Mouse (Mus musculus) stomach, postnatal 0 days (tissue): ENCODE data around the gene Pax9. TPM values are rescaled to one million over a fixed set of nuclear protein-coding genes. Genes with fewer than 3 reads are reported as not detected.

Experiments used
- ATAC-seq: fragments of 200-750 bp; cut with Nextera tagmentation; 2 replicates; pipeline ENCODE4 v1.8.0; 2017; ENCODE audit not compliant: low FRiP score, low TSS enrichment
- DNase-seq: peaks from one replicate; pipeline ENCODE4 v3.0.0-alpha.2; 2016; ENCODE audit warnings: low spot score
- H3K27ac ChIP-seq: fragments of 300-500 bp; sonication (generic); replicated peaks from 2 replicates; pipeline ENCODE4 v1.5.1; 2014; ENCODE audit warnings: mild to moderate bottlenecking, control low read depth
- H3K27me3 ChIP-seq: fragments of 300-500 bp; sonication (generic); 2 replicates; pipeline ENCODE4 v1.6.1; 2014; ENCODE audit warnings: low read length; ENCODE audit not compliant: control insufficient read depth, insufficient read depth
- H3K36me3 ChIP-seq: fragments of 300-500 bp; sonication (generic); 2 replicates; pipeline ENCODE4 v1.6.1; 2014; ENCODE audit warnings: low read length, mixed read lengths; ENCODE audit not compliant: control insufficient read depth, insufficient read depth
- H3K4me1 ChIP-seq: fragments of 300-500 bp; sonication (generic); replicated peaks from 2 replicates; pipeline ENCODE4 v1.6.1; 2014; ENCODE audit warnings: antibody characterized with exemption; ENCODE audit not compliant: control insufficient read depth, insufficient read depth
- H3K4me2 ChIP-seq: fragments of 300-500 bp; sonication (generic); replicated peaks from 2 replicates; pipeline ENCODE4 v1.6.1; 2014; ENCODE audit warnings: low read depth, mild to moderate bottlenecking, control low read depth, moderate library complexity
- H3K4me3 ChIP-seq: fragments of 300-500 bp; sonication (generic); 2 replicates; pipeline ENCODE4 v1.5.1; 2014; ENCODE audit warnings: low read depth, low read length, control low read depth
- H3K9ac ChIP-seq: fragments of 300-500 bp; sonication (generic); 2 replicates; pipeline ENCODE4 v1.6.1; 2014; ENCODE audit warnings: mild to moderate bottlenecking, low read length, control low read depth, mixed read lengths
- H3K9me3 ChIP-seq: fragments of 300-500 bp; sonication (generic); 2 replicates; pipeline ENCODE4 v1.6.1; 2016; ENCODE audit warnings: low read length; ENCODE audit not compliant: control insufficient read depth
- CTCF ChIP-seq: IDR thresholded peaks from 2 replicates; pipeline ENCODE4 v1.5.1; 2016; ENCODE audit warnings: antibody characterized with exemption, low read depth, mild to moderate bottlenecking, moderate library complexity
- EP300 ChIP-seq: optimal IDR thresholded peaks from 2 replicates; pipeline ENCODE3; 2016; ENCODE audit warnings: antibody characterized with exemption
- WGBS: fragments of 180-500 bp; shearing (Covaris S2); extraction: QIAGEN DNeasy Blood & Tissue Kit; methylation state at CpG from one replicate; pipeline ENCODE4 v1.1.7; 2014; 5-methylcytosine and 5-hydroxymethylcytosine counted together
- polyA plus RNA-seq: library from polyadenylated mRNA; unstranded; fragments of >200 nt; fragmentation: Nextera tagmentation; extraction: Ambion mirVana; gene quantifications from 2 replicates; pipeline ENCODE4 v1.2.1, GENCODE M21; 2015

Pax9 gene
- polyA plus RNA-seq, result 1.0 and 1.3 TPM in 2 replicates

DNA sequence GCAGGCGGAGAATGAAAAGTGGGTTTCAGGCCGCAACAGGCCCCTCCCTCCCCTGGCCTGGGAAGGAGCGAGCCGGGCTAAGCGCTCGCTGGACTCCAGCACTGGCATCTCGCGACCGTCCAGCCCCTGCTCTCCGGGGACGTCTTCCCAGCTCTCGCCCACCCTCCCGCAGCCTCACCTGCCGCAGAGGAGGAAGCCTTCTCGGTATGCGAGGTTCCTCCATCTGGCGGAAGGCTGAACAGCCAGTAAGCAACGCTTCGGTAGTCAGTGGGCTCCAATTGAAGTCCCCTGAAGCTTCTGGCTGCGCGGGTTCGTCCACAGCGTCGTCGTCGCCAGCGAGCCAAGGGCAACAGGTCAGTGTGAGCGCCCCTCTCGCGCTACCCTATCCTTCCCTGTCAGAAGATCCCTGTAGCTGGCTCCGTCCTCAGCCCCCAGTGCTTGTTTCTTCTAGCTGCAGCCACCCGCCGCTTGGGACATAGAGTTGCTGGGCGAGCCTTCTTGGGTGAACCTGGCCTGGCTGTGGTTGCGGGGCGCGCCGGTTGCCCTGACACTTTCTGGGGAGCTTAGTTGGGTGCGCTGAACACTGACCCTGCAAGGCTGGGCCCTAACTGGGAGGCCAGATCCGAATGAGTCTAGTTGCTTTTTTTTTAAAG is at the start of gene Pax9:
Gene Pax9 (plus strand): TSS at position 341 of the 653 bp plus-strand sequence.
- DNase-seq (peak; percentile 19), ATAC-seq (no peak)
- Histone ChIP-seq H3K36me3 (no peaks in the 10 kb centered on the region), H3K27me3 (peaks cover 29% of the 10 kb centered on the region), H3K4me3 (peak within 1 kb of the TSS; percentile 15), H3K4me1 (no peaks in the 10 kb centered on the region), H3K4me2 (peak within 1 kb of the TSS; percentile 23), H3K9ac (no peak within 1 kb of the TSS), H3K9me3 (no peaks in the 10 kb centered on the region), H3K27ac (no peak within 1 kb of the TSS)
- TF ChIP-seq EP300 (no peak), CTCF (no peak)
- 5% methylated on average over 39 of the region's 40 CpGs for WGBS

DNA sequence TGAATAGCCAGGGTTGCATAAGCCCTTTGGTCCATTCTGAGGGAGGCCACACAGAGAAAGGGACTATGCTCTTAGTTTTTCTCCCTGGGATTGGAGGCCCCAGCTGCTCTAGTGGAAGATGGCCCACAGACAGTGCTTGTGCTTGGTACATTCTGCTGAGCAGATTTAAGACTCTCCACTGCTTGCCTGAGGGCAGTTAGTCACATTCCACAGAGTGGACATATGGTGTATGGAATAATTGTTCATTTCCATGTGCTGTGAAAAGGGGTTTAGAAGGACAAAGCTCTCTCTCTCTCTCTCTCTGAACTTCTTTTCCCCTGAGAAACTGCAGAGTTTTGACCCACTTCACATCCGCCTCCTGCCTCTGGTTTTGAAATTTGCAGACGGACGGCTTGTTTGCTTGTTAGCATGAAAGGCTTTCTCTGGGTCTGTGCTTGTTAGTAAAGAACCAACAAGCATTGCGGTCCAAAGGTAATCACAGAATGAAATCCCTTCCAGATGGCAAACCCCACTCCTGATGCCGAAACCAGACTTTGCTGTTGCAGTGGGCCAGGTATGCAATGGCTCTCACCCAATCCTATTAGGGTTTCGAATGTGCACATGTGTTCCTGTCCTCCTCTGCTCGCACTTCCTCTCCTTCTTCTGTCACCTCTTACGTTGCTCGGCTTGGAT is 22.0 kb upstream of the Pax9 start:
- Histone ChIP-seq H3K4me1 (no peaks in the 10 kb centered on the region), H3K9me3 (no peaks in the 10 kb centered on the region), H3K9ac (no peak overlapping the region), H3K27ac (no peak overlapping the region), H3K4me2 (no peak overlapping the region), H3K4me3 (no peak overlapping the region), H3K27me3 (no peaks in the 10 kb centered on the region), H3K36me3 (no peaks in the 10 kb centered on the region)
- ATAC-seq (no peak), DNase-seq (no peak)
- WGBS, result 84% methylated on average over 9 of the region's 9 CpGs
- TF ChIP-seq EP300, result no peak
- no peak for TF ChIP-seq CTCF

DNA sequence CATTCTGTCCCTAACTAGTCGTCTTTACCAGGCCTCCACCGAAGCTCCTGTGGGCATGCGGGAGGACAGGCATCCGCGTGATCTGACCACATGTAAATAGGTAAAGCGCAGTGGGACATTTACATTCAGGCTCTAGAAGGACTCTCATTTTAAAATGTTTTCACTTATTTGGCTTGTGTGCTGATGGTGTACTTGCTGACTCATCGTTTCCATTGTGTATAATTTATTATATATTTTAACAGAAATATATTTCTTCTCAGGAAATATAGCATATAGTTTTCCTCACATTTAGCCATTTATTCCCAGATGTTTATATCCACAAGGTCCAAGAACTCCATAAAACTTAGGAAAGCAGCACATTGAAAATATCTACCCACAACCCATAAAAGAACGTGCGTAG is 20.8 kb upstream of the Pax9 start:
- no peak overlapping the region for H3K27ac ChIP-seq
- TF ChIP-seq CTCF, result no peak
- no peak for TF ChIP-seq EP300
- no peak for ATAC-seq

DNA sequence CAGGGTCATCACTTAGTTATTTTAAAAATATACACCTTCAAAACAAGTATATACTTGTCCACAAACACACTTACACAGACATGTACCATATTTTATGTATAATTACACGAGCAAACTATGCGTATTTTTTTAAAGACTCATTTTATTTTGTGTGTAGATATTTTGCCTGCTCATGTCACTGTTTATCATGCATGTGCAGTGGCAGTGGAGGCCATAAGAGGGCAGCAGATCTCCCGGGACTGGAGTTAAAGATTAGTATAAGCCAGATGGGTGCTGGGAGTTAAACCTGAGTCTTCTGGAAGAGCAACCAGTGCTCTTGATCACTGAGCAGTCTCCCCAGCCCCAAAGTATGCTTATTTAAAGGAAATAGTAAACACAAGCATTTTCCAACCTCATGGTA is 16.8 kb upstream of the Pax9 start:
- Histone ChIP-seq H3K27me3 (no peaks in the 10 kb centered on the region), H3K4me2 (no peak overlapping the region), H3K4me1 (no peaks in the 10 kb centered on the region), H3K4me3 (no peak overlapping the region), H3K9ac (no peak overlapping the region), H3K36me3 (no peaks in the 10 kb centered on the region), H3K9me3 (no peaks in the 10 kb centered on the region), H3K27ac (no peak overlapping the region)
- WGBS, result 32% methylated on average over 3 of the region's 3 CpGs
- ATAC-seq (no peak), DNase-seq (peak; percentile 26)
- TF ChIP-seq EP300 (no peak), CTCF (peak; percentile 70)

More for the DNA sequence above, 20.8 kb upstream of the Pax9 start:
- Histone ChIP-seq H3K4me2 (no peak overlapping the region), H3K27me3 (no peaks in the 10 kb centered on the region), H3K36me3 (no peaks in the 10 kb centered on the region), H3K9ac (no peak overlapping the region), H3K9me3 (no peaks in the 10 kb centered on the region), H3K4me3 (no peak overlapping the region), H3K4me1 (no peaks in the 10 kb centered on the region)
- no peak for DNase-seq
- WGBS, result 82% methylated on average over 9 of the region's 9 CpGs

DNA sequence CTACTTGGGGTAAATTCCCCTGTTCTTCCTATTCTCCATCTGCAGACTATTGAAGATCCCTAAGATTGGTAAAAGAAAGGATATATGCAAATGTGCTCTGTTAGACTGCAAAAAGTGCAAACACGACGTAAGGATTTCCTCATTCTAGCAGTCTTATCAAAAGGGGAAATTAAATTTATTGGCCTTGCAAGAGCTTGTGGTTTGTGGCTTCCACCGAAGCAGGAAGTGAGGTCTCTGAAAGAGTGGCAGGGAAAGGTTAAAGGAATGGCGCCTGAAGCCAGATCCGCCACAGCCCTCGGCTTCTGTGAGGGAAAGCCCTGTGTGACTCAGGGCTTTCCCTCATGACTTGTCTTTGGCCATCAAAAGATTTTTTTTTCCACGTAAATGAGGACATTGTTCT is 13.9 kb upstream of the Pax9 start:
- ATAC-seq, result no peak
- Histone ChIP-seq H3K4me3 (no peak overlapping the region), H3K4me2 (no peak overlapping the region), H3K27ac (no peak overlapping the region), H3K36me3 (no peaks in the 10 kb centered on the region), H3K27me3 (0 out of 2 replicates have a peak, but pooled peaks cover 3% of the 10 kb centered on the region), H3K9me3 (no peaks in the 10 kb centered on the region), H3K4me1 (no peaks in the 10 kb centered on the region), H3K9ac (no peak overlapping the region)
- no peak for DNase-seq
- TF ChIP-seq EP300 (no peak), CTCF (no peak)
- 64% methylated on average over 7 of the region's 7 CpGs for WGBS
